Mouse (Mus musculus) intestine, postnatal 0 days (tissue): Measurements from ENCODE around the gene Cabin1. TPM values are rescaled to one million over a fixed set of nuclear protein-coding genes. Genes with fewer than 3 reads are reported as not detected.

Experiments
- ATAC-seq: fragments of 200-750 bp; cut with Nextera tagmentation; 2 replicates; pipeline ENCODE4 v1.8.0; 2017; ENCODE audit warnings: mild to moderate bottlenecking, moderate TSS enrichment, moderate library complexity
- H3K27ac ChIP-seq: fragments of 300-500 bp; sonication (generic); 2 replicates; pipeline ENCODE4 v1.5.1; 2014; ENCODE audit warnings: mild to moderate bottlenecking, low read depth, low read length, moderate library complexity
- H3K27me3 ChIP-seq: fragments of 300-500 bp; sonication (generic); replicated peaks from 2 replicates; pipeline ENCODE4 v1.6.1; 2014; ENCODE audit warnings: low read length, mixed read lengths; ENCODE audit not compliant: control insufficient read depth, insufficient read depth
- H3K36me3 ChIP-seq: fragments of 300-500 bp; sonication (generic); 2 replicates; pipeline ENCODE4 v1.6.1; 2014; ENCODE audit warnings: mild to moderate bottlenecking, moderate library complexity; ENCODE audit not compliant: control insufficient read depth, insufficient read depth
- H3K4me1 ChIP-seq: fragments of 300-500 bp; sonication (generic); replicated peaks from 2 replicates; pipeline ENCODE4 v1.6.1; 2014; ENCODE audit warnings: antibody characterized with exemption, low read length, mixed read lengths; ENCODE audit not compliant: control insufficient read depth, insufficient read depth
- H3K4me2 ChIP-seq: fragments of 300-500 bp; sonication (generic); replicated peaks from 2 replicates; pipeline ENCODE4 v1.6.1; 2014; ENCODE audit warnings: low read depth, mild to moderate bottlenecking, moderate library complexity
- H3K4me3 ChIP-seq: fragments of 300-500 bp; sonication (generic); 2 replicates; pipeline ENCODE4 v1.5.1; 2014; ENCODE audit warnings: low read depth, low read length
- H3K9ac ChIP-seq: fragments of 300-500 bp; sonication (generic); 2 replicates; pipeline ENCODE4 v1.6.1; 2014; ENCODE audit warnings: mild to moderate bottlenecking, low read depth, low read length
- H3K9me3 ChIP-seq: fragments of 300-500 bp; sonication (generic); 2 replicates; pipeline ENCODE4 v1.6.1; 2016; ENCODE audit warnings: mixed run types; ENCODE audit not compliant: control insufficient read depth
- CTCF ChIP-seq: sonication (generic); IDR thresholded peaks from 2 replicates; pipeline ENCODE4 v1.5.1; 2016; ENCODE audit warnings: low read depth, mild to moderate bottlenecking, control low read depth, antibody characterized with exemption, moderate library complexity
- WGBS: fragments of 180-500 bp; shearing (Covaris S2); extraction: QIAGEN DNeasy Blood & Tissue Kit; methylation state at CpG from one replicate; pipeline ENCODE4 v1.1.7; 2014; 5-methylcytosine and 5-hydroxymethylcytosine counted together
- polyA plus RNA-seq: library from polyadenylated mRNA; unstranded; fragments of >200 nt; fragmentation: Nextera tagmentation; extraction: Ambion mirVana; gene quantifications from 2 replicates; pipeline ENCODE4 v1.2.1, GENCODE M21; 2015

Gene Cabin1
- polyA plus RNA-seq, 1 experiment from 2014 or later: 14.1 TPM

GRCm38 (mm10) chr10:75667115-75667910, 96.8 kb downstream of the Cabin1 start:
- WGBS: 2% methylated on average over 63 of the region's 63 CpGs

DNA sequence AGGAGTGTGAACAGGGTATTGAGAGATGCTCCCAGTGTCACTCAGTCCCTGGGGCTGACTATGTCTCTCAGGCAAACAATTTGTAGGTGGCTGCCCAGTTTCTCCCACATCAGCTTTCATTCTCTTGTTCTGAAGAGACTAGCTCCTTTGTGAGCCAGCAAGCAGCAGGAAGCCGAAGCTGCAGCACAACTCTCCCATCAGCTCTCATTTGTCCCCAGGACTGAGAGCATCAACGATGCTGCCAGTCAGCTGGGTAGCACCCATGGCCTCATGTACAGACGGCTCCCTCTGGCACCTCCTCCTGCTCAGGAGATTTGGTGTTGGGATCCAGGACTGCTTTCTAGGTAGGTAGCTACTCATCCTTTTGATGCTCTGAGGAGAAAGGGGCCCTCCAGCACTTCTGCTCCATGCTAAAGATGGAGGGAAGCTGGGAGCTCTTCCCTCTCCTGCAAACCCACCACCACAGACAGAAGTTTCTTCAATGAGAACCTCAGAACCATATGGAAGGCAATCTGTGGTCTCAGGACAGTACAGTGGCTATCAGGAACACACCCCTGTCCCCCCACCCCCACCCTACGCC, 97.6 kb downstream of the Cabin1 start:
- Histone ChIP-seq H3K4me2 (peak overlapping the region; percentile 95), H3K9ac (peak overlapping the region; percentile 78; the same call in 1 of the 2 replicates), H3K4me3 (peak overlapping the region; percentile 67), H3K9me3 (no peaks in the 10 kb centered on the region), H3K27ac (peak overlapping the region; percentile 71; the same call in 1 of the 2 replicates), H3K27me3 (no peaks in the 10 kb centered on the region), H3K4me1 (no peaks in the 10 kb centered on the region), H3K36me3 (peaks cover 39% of the 10 kb centered on the region)
- no peak for ATAC-seq
- TF ChIP-seq CTCF: no peak
- WGBS: 58% methylated on average over 4 of the region's 4 CpGs

More at GRCm38 (mm10) chr10:75667115-75667910, 96.8 kb downstream of the Cabin1 start:
- ATAC-seq: peak; percentile 74
- H3K9me3 ChIP-seq: no peaks in the 10 kb centered on the region
- peaks cover 33% of the 10 kb centered on the region for H3K36me3 ChIP-seq
- no peak for TF ChIP-seq CTCF
- H3K4me3 ChIP-seq: peak overlapping the region; percentile 67
- H3K4me1 ChIP-seq: no peaks in the 10 kb centered on the region
- no peaks in the 10 kb centered on the region for H3K27me3 ChIP-seq
- peak overlapping the region; percentile 78 for H3K9ac ChIP-seq
- H3K4me2 ChIP-seq: peak overlapping the region; percentile 95
- peak overlapping the region; percentile 71 for H3K27ac ChIP-seq

GRCm38 (mm10) chr10:75664673-75665270, 99.4 kb downstream of the Cabin1 start:
- no peak overlapping the region for H3K9ac ChIP-seq
- no peak overlapping the region for H3K27ac ChIP-seq
- TF ChIP-seq CTCF: no peak
- H3K36me3 ChIP-seq: peaks cover 46% of the 10 kb centered on the region
- H3K4me3 ChIP-seq: no peak overlapping the region
- 93% methylated on average over 6 of the region's 6 CpGs for WGBS
- H3K9me3 ChIP-seq: no peaks in the 10 kb centered on the region
- ATAC-seq: no peak
- H3K4me1 ChIP-seq: no peaks in the 10 kb centered on the region
- H3K27me3 ChIP-seq: no peaks in the 10 kb centered on the region
- no peak overlapping the region for H3K4me2 ChIP-seq

GRCm38 (mm10) chr10:75662575-75662974, 101.6 kb downstream of the Cabin1 start:
- Histone ChIP-seq H3K9me3 (no peaks in the 10 kb centered on the region), H3K27me3 (no peaks in the 10 kb centered on the region), H3K4me2 (no peak overlapping the region), H3K27ac (no peak overlapping the region), H3K4me1 (no peaks in the 10 kb centered on the region), H3K36me3 (peaks cover 68% of the 10 kb centered on the region), H3K4me3 (no peak overlapping the region), H3K9ac (no peak overlapping the region)
- 84% methylated on average over 4 of the region's 4 CpGs for WGBS
- no peak for ATAC-seq
- no peak for TF ChIP-seq CTCF

GRCm38 (mm10) chr10:75661876-75662275, 102.3 kb downstream of the Cabin1 start:
- ATAC-seq: no peak
- no peaks in the 10 kb centered on the region for H3K9me3 ChIP-seq
- no peak overlapping the region for H3K9ac ChIP-seq
- WGBS: 81% methylated on average over 3 of the region's 3 CpGs
- H3K36me3 ChIP-seq: peaks cover 75% of the 10 kb centered on the region
- no peaks in the 10 kb centered on the region for H3K4me1 ChIP-seq
- TF ChIP-seq CTCF: no peak
- no peaks in the 10 kb centered on the region for H3K27me3 ChIP-seq
- H3K4me2 ChIP-seq: no peak overlapping the region
- H3K27ac ChIP-seq: no peak overlapping the region
- H3K4me3 ChIP-seq: no peak overlapping the region

- H3K4me3 ChIP-seq: no peak overlapping the region
- H3K4me1 ChIP-seq: no peaks in the 10 kb centered on the region
- H3K27me3 ChIP-seq: no peaks in the 10 kb centered on the region
- no peak overlapping the region for H3K27ac ChIP-seq
- no peaks in the 10 kb centered on the region for H3K9me3 ChIP-seq
- ATAC-seq: no peak
- peaks cover 79% of the 10 kb centered on the region for H3K36me3 ChIP-seq
- no peak overlapping the region for H3K4me2 ChIP-seq
- H3K9ac ChIP-seq: no peak overlapping the region
- 72% methylated on average over 6 of the region's 6 CpGs for WGBS
- no peak for TF ChIP-seq CTCF
Measured at GRCm38 (mm10) chr10:75661381-75661780, 102.8 kb downstream of the Cabin1 start.
